Mouse (Mus musculus) retina, embryonic 14.5 days (tissue): ENCODE measurements at regions not wholly inside any gene's neighbourhood (a gene's known extent, or its start where the extent isn't known, plus 50 kb on each side); places are given as distances from the start of the nearest gene placed in this dataset.

Experiments used
- DNase-seq: peaks from one replicate; pipeline ENCODE4 v3.0.0-alpha.2; 2015; ENCODE audit warnings: low spot score

- DNase-seq = no peak
Observed at GRCm38 (mm10) chr5:102287131-102287530, 194.1 kb upstream of the Arhgap24 start.

- DNase-seq = no peak
Observed at GRCm38 (mm10) chr5:102290866-102291265, 190.3 kb upstream of the Arhgap24 start.

DNA sequence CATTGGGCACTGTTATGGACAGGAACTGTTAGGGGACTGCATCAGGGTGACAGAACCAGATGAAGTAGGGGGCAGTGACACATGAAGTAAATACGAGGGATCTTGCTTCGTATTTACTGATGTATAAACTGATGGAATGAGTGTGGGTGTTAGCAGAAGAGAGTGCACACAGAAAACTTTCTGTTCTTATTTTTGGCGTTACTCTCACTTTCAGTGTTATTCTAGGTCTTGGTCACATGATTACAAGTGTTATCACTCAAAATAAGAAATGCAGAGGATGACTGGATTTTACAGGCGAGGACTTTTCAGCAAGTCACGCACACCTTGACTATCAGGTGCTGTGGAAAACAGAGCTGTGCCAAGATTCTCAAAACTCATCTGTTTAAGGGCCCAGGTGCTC lies 185.6 kb upstream of the Arhgap24 start:
- no peak for DNase-seq

DNA sequence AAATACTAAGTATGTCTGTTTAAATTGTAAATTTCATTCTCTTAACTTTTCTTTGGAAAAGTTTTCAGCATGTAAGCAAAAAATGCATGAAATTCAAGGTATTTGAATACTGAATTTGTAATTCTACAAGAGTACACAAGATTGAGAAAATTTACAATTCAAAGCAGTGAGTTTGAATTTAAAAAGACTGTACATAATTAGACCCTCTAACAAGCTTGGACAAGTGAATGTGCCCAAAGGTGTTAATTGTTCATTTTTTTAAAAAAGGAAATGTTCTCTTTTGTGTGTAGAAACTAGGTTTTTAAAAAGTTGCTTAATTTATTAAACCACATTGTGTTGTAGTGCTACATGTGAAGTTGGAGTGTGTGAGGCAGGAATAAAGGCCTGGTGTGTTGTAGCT lies 174.9 kb upstream of the Arhgap24 start:
- no peak for DNase-seq

GRCm38 (mm10) chr5:102306718-102307117 lies 174.5 kb upstream of the Arhgap24 start:
- no peak for DNase-seq

DNA sequence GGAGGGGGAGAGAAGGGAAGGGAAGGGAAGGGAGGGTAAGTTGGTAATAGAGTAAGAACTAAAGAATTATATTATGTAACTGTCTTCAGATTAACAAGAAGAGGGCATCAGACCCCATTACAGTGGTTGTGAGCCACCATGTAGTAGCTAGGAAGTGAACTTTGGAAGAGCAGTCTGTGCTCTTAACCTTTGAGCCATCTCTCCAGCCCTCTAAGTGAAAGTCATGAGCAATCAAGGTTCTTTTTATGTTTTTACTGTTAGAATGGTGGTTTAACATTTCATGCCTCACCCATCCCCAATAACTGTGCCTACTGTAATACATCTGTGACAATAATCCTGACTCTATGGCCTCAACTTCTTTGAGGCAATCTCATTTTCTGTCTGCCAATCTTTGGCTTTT lies 169.6 kb upstream of the Arhgap24 start:
- no peak for DNase-seq

DNA sequence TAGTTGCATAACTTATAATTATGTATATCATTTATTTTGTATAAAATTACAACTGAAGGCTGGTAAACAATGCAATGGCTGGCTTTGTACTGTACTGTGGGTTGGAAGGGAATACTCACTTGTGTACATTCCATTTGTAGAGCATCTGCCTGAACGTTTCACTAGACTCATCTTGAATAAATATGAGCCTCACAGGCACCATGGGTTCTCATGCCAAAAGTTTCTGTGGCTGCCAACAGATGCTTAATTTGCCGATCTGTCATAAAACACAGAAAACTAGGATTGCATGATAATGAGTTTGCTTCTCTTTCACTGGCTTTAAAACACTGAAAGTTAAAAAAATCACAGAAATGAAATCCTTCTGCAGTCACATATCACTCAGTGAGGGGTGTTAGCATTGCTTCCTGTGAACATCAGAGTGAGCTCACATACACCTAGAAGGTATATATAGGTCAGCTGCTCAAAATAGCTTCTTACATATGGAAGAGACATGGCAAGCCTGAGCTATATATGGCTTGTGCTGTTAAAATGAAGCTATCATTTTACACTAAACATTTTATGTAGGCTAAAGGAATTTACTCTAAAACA lies 152.9 kb upstream of the Arhgap24 start:
- no peak for DNase-seq

DNA sequence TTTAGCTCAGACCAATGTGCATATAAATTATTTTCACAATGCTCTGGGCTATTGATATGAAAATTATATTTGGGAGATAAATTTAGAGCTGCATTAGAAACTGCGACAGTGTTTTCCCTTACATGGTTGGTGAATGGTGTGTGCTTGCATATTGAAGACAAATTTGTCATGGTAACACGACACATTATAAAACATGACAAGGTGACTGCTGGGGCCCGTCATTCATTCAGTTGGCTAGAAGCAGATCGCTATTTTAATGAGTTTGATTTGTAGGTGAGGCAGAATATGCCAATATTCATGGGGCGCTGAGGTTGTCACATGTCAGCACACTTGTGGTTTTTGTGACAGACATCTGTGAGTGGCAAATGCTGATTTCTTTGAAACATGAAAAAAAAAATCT lies 147.3 kb upstream of the Arhgap24 start:
- DNase-seq = no peak

GRCm38 (mm10) chr5:102334442-102335197 lies 146.6 kb upstream of the Arhgap24 start:
- no peak for DNase-seq

DNA sequence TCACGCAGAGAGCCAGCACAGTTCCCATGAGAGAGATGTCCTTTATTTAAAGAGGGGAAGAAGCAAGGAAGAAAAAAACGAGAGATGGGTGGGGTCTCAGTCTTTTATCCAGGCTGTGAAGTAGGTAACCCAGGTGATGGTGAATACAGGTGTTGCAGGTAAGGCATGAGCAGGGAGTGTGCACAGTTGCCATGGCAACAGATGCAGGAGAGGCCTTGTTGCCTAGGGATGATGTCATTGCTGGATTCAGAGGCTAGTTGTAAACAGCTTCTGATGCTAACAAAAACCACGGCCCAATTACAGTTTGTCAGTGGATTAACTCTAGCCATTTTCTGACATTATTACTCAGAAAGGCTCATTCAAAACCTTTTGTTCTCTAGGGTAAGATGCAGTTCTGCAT lies 114.7 kb upstream of the Arhgap24 start:
- DNase-seq = no peak

DNA sequence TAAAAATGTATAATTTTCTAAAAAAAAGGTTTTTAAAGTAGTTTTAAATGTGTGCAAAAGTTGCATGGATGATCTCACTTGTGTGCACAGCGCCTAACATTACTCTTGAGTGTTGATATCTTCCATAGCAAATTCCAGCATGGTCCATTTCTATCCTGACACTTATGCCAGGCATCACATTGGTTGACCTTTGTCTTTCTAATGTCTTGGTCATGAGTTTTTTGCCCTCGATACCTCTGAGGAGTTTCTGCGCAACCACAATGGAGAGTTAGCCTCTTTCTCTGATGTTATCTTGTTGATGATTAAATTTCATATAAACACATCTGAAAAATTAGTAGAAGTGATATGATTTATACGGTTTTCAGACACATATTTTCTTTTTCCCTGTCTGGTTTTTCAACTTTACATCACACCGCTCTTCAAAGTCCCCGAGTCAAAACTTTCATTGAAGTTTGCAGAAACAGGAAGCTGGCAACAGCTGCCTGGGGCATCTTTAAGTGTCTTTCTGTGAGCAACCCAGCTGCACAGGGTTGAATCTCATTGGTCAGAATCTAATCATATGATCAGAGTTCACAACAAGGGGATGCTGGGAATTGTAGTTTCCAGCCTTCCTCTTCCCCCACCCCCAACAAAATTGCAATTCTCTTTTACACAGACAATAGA lies 107.8 kb upstream of the Arhgap24 start:
- DNase-seq = peak; percentile 83

- DNase-seq = peak; percentile 25
Observed at GRCm38 (mm10) chr5:102373972-102374755, 107.0 kb upstream of the Arhgap24 start.

DNA sequence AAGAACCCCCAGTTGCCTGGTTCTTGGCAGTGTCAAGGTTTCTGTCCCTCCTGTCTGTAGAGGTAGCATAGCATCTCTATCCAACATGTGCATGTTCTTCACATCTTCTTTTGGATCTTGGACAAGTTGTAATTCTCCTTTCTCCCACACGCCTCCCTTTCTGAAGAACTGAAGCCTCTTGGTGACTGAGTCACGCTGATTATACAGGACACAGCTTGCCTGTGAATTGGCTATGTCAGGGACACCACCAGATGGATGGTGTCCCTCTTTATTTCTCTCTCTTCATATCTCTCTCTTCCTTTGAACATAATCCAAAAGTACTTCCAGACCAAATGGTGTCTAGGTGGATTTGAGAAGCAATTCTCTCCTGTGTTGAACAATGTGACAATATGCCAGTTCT lies 105.9 kb upstream of the Arhgap24 start:
- DNase-seq = no peak

DNA sequence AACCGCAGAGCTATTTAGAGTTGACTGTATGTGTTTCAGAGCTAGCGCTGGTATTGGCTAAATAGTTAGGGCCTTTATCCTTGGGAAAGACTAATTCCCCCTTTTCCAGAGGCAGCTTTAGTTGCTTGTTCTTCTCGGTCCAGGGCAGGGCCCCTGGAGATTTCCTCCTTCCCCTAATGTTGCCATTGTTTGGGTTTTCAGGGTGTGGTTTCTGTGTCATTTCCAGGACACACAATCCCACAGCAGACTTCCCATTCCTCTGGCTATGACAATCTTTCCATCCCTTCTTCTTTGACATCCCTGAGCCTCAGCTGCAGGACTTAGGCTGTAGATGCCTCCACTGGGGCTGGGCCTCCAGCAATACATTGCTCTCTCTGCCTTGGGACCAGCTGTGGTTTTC lies 87.2 kb upstream of the Arhgap24 start:
- DNase-seq = no peak

- no peak for DNase-seq
Observed at GRCm38 (mm10) chr5:102395608-102396146, 85.5 kb upstream of the Arhgap24 start.

- no peak for DNase-seq
Observed at GRCm38 (mm10) chr5:102399006-102399405, 82.2 kb upstream of the Arhgap24 start.

GRCm38 (mm10) chr5:102417642-102418041 lies 63.5 kb upstream of the Arhgap24 start:
- DNase-seq = no peak

GRCm38 (mm10) chr5:102419089-102419488 lies 62.1 kb upstream of the Arhgap24 start:
- peak; percentile 55 for DNase-seq

DNA sequence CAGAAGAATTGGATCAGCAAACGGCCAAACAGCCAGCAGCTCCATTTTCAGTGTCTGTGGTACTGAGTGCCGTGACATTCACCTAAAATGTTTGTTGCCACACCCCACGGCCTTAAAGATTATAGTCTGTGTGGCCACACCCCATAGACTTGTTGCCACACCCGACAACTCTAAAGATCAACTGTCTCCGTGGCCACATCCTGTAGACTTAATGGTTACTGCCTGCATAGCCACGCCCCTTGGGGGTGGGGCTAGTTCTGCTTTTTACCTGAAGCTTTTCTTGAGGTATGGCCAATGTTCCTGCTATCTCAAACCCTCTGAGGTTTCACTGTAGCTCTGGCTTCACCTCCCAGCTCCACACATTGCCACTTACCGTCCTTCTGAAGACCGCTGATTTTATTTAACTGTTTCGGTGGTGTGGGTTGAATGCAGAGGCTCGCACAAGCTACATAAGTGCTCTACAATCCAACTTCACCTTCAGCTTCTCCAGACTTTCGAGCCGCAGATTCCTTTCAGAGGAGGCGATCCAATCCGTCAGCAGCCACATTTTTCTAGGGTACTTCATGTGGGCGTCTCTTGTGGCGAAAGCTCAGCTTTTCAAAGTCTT lies 56.5 kb upstream of the Arhgap24 start:
- DNase-seq = no peak

GRCm38 (mm10) chr5:102428310-102428709 lies 52.9 kb upstream of the Arhgap24 start:
- DNase-seq = no peak
